Mouse (Mus musculus) cerebellum, adult 2 months (tissue): ENCODE results near the gene Psen2. TPM values are rescaled to one million over a fixed set of nuclear protein-coding genes. Genes with fewer than 3 reads are reported as not detected.
A peak's percentile ranks its signal among the peaks of the same experiment; 100 is the strongest.

Experiments used
- DNase-seq, 2 experiments: peaks; one replicate each; pipeline ENCODE4 v3.0.0; 2021
- H3K27ac ChIP-seq: fragments of 200-500 bp; 2 replicates; pipeline ENCODE4 v1.5.1; 2012; ENCODE audit warnings: low read length, control low read depth, inconsistent platforms; ENCODE audit not compliant: insufficient read depth
- H3K27me3 ChIP-seq: fragments of 200-500 bp; 2 replicates; pipeline ENCODE4 v1.6.1; 2012; ENCODE audit warnings: inconsistent platforms, mild to moderate bottlenecking, low read length, moderate library complexity; ENCODE audit not compliant: control insufficient read depth, insufficient read depth
- H3K4me1 ChIP-seq: fragments of 200-500 bp; 2 replicates; pipeline ENCODE4 v1.6.1; 2011; ENCODE audit warnings: low read length; ENCODE audit not compliant: control insufficient read depth, insufficient read depth
- H3K4me3 ChIP-seq: fragments of 200-500 bp; replicated peaks from 2 replicates; pipeline ENCODE3; 2011; ENCODE audit warnings: mild to moderate bottlenecking, low read depth, low read length, control low read depth; ENCODE audit not compliant: insufficient read depth
- CTCF ChIP-seq: fragments of 200-500 bp; IDR thresholded peaks from 2 replicates; pipeline ENCODE4 v1.5.1; 2011; ENCODE audit warnings: low read depth, mild to moderate bottlenecking, control low read depth, low read length, moderate library complexity, borderline replicate concordance; ENCODE audit not compliant: insufficient read depth
- POLR2A ChIP-seq: fragments of 200-500 bp; IDR thresholded peaks from 2 replicates; pipeline ENCODE4 v1.6.1; 2011; ENCODE audit warnings: low read length, control low read depth, borderline replicate concordance; ENCODE audit not compliant: insufficient read depth
- WGBS: fragments of 180-500 bp; shearing (Covaris S2); methylation state at CpG from one replicate; pipeline ENCODE4 v1.1.7; 2018; 5-methylcytosine and 5-hydroxymethylcytosine counted together
- polyA plus RNA-seq: library from polyadenylated mRNA; depleted of rRNA; stranded (reverse); fragments of >200 nt; gene quantifications from 2 replicates; pipeline ENCODE4 v1.2.3, GENCODE M21; 2012

The Psen2 gene
- polyA plus RNA-seq, 1 experiment: 46.6 TPM

GRCm38 (mm10) chr1:180260886-180261285 is 2.4 kb downstream of the Psen2 start:
- WGBS: 76% methylated on average over 2 of the region's 2 CpGs
- Histone ChIP-seq H3K4me3 (no peak overlapping the region), H3K27ac (no peak overlapping the region), H3K27me3 (no peaks in the 10 kb centered on the region), H3K4me1 (no peaks in the 10 kb centered on the region)
- TF ChIP-seq POLR2A: no peak
- no peak for TF ChIP-seq CTCF
- DNase-seq: no peak

GRCm38 (mm10) chr1:180259753-180260152 is 3.5 kb downstream of the Psen2 start:
- TF ChIP-seq POLR2A (no peak), CTCF (no peak)
- 94% methylated on average over 2 of the region's 2 CpGs for WGBS
- Histone ChIP-seq H3K4me1 (no peaks in the 10 kb centered on the region), H3K27me3 (no peaks in the 10 kb centered on the region), H3K27ac (no peak overlapping the region), H3K4me3 (no peak overlapping the region)
- no peak for DNase-seq

GRCm38 (mm10) chr1:180257446-180257845 is 5.8 kb downstream of the Psen2 start:
- H3K4me1 ChIP-seq: no peaks in the 10 kb centered on the region
- no peak for TF ChIP-seq POLR2A
- no peak for TF ChIP-seq CTCF
- H3K4me3 ChIP-seq: no peak overlapping the region
- H3K27ac ChIP-seq: no peak overlapping the region
- no peaks in the 10 kb centered on the region for H3K27me3 ChIP-seq
- DNase-seq: no peak
- 93% methylated on average over 6 of the region's 6 CpGs for WGBS

GRCm38 (mm10) chr1:180256866-180257265 is 6.4 kb downstream of the Psen2 start:
- peak in 1 of 2 experiments; percentile 30 for DNase-seq
- 56% methylated on average over 4 of the region's 4 CpGs for WGBS
- TF ChIP-seq POLR2A (no peak), CTCF (no peak)
- Histone ChIP-seq H3K27ac (no peak overlapping the region), H3K4me3 (peak overlapping the region; percentile 87), H3K27me3 (no peaks in the 10 kb centered on the region), H3K4me1 (no peaks in the 10 kb centered on the region)

DNA sequence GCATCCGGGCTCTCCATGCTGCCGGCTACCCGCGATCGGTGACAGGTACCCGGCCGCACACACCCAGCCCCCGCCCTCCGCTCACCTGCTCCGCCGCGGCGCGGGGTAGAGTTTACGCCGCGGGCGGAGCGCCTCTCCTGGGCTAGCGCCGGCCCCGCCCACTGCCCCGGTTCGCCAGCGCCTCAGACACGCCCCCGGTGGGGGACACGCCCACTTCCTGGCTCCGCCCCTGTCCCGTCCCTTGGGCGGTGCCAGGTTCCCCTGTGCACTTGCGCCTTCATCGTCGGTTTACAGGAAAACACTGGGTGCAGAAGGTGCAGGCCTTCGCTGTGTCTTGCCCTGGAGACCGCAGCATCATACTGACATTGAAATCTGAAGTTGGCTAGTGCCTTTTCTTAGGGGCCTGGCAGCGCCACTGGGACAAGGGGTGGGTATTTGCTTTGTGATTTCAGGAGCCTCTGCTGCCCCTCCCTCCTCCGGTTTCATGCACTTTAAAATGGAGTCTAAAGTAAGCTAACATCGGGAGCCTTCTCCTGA is 7.0 kb downstream of the Psen2 start:
- TF ChIP-seq POLR2A (peak; percentile 98), CTCF (no peak)
- H3K27me3 ChIP-seq: no peaks in the 10 kb centered on the region
- H3K4me3 ChIP-seq: peak overlapping the region; percentile 87
- DNase-seq: peak; percentile 97 to 99
- peaks cover 4% of the 10 kb centered on the region; the same call in 1 of the 2 replicates for H3K4me1 ChIP-seq
- under 1% methylated on average over 39 of the region's 39 CpGs for whole genome bisulfite sequencing
- H3K27ac ChIP-seq: peak overlapping the region; percentile 79

GRCm38 (mm10) chr1:180255294-180256117 is 7.7 kb downstream of the Psen2 start:
- Histone ChIP-seq H3K4me1 (peaks cover 6% of the 10 kb centered on the region), H3K4me3 (peak overlapping the region; percentile 87), H3K27ac (peak overlapping the region; percentile 79), H3K27me3 (no peaks in the 10 kb centered on the region)
- no peak for TF ChIP-seq CTCF
- TF ChIP-seq POLR2A: no peak
- DNase-seq: no peak
- 1% methylated on average over 33 of the region's 33 CpGs for WGBS

DNA sequence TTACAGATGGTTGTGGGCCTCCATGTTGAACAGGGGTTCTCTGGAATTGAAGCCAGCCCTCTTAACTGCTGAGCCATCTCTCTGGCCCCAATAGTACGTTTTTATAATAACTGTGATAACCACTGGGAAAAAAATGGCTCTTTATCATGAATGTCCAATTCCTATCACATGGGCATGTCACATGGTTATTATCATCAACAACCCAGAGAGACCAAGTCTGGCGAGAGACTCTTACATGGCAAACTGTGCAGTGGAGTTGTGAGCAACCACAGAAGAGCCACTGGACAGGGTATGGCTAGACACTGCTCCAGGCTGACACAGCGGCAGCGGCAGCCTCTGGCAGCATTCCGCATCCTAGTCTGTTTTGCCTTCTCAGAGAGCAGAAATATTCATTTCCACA is 8.9 kb downstream of the Psen2 start:
- H3K27me3 ChIP-seq: no peaks in the 10 kb centered on the region
- H3K4me1 ChIP-seq: peaks cover 15% of the 10 kb centered on the region
- 90% methylated on average over 5 of the region's 5 CpGs for WGBS
- TF ChIP-seq CTCF: no peak
- no peak for TF ChIP-seq POLR2A
- DNase-seq: no peak
- no peak overlapping the region for H3K4me3 ChIP-seq
- H3K27ac ChIP-seq: no peak overlapping the region
